Mouse (Mus musculus): ENCODE data around the gene C730034F03Rik.

DNA sequence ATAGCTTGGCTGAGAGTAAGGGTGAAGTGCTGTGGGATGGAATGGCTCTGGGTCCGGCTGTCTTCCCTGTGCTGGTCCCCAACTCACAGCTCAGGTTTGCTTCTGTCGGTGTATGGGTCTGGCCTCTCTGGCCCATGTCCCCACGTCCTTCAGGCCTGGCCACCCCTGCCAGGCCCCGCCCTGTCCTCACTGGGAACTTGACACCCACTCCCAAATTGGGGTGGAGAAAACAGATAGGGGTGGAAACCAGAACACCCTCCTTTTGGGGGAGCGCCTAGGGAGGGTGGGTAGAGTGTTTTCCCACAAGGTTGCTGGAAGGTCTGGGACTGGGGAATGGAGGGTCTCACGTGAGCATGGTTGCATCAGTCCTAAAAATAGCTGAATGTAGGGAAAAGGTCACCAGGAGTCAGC lies 3.7 kb upstream of the C730034F03Rik start, which contains the start of gene Cpt1b:
- TF ChIP-seq CTCF (IDR thresholded peaks at IDR 0.05; ENCODE audit: insufficient read depth, low read length) (no peak), POLR2A (IDR thresholded peaks at IDR 0.05; ENCODE audit: borderline replicate concordance, extremely low read depth, low read depth, low read length) (no peak)
